Mouse (Mus musculus) megakaryocyte, embryonic 14.5 days (primary cell): ENCODE results near the gene Pld5.

Experiments
- FLI1 ChIP-seq: IDR thresholded peaks from 2 replicates; pipeline ENCODE4 v1.6.1; 2012; ENCODE audit warnings: low read length, inconsistent platforms, mixed read lengths
- GATA1 ChIP-seq: IDR thresholded peaks from 3 replicates; pipeline ENCODE4 v1.6.1; 2012; ENCODE audit warnings: mixed read lengths, low read length, inconsistent platforms, borderline replicate concordance

GRCm38 (mm10) chr1:176212922-176213644, 62.0 kb downstream of the Pld5 start:
- no peak for TF ChIP-seq GATA1
- TF ChIP-seq FLI1, result no peak
